In genomic region chr12:88490881-88491280, GRCm38 (mm10) we compare ENCODE assay signal across 19 mouse cellular contexts.
A peak's percentile ranks its signal among the peaks of the same experiment; 100 is the strongest.
DNase-seq lines count a peak whose midpoint lies in the region; ATAC-seq and TF ChIP-seq lines count a peak whose summit lies in the region.
"Had no signal": no experiment of that assay in that cellular context is flagged by ENCODE, and none has a peak within 500 bp of the region (broad histone marks: within the 10 kb centered on the region; RNA-seq: fewer than 3 reads in every experiment).

No protein-coding gene starts in this region.

- H3K27me3 ChIP-seq in Patski, result no peaks in the 10 kb centered on the region
- H3K27me3 ChIP-seq: embryonic facial prominence, embryonic 13.5 days; forebrain, embryonic 12.5 days; heart, embryonic 12.5 days; hindbrain, embryonic 12.5 days had no signal

- no peak for TF ChIP-seq CTCF in Patski (IDR thresholded peaks at IDR 0.05)

- peak; percentile 96 for ATAC-seq in Patski
- ATAC-seq: forebrain, embryonic 16.5 days; hindbrain, postnatal 0 days had no signal

- CTCF ChIA-PET in Patski (lab: Charles Lee), result no interaction called here

- POLR2A ChIA-PET in Patski (lab: Charles Lee), result no interaction called here

- in situ Hi-C loops in Patski (cut with MboI; ENCODE audit: low pct_unique_long_range_greater_than_20kb), result no loop called here

- DNase-seq in Muller cell, postnatal 12 days (ENCODE audit: inconsistent ontology term), result peak; percentile 76
- DNase-seq in Patski (ENCODE audit: low read depth, low spot score), result peak; percentile 46
- DNase-seq in kidney, adult 9 months, result peak; percentile 85
- peak; percentile 18 for DNase-seq in kidney, postnatal 10 days
- DNase-seq in thymus, postnatal 14 days, result no peak
- no peak for DNase-seq in right cerebral cortex, adult 2 months (ENCODE audit: low spot score in 2 of 2)
- no peak for DNase-seq in frontal cortex, adult 2 months (ENCODE audit: extremely low spot score in 1 of 2, low spot score in 1 of 2)
- DNase-seq: adrenal gland, postnatal 14 days; cerebellum, adult 18-20 months; cerebellum, adult 9-11 months; cerebellum, postnatal 36 days; gastrocnemius, postnatal 14 days; heart, postnatal 36 days had no signal

Comparison
In these comparisons a context has a peak if more than half of its experiments do, and no peak if none do; other contexts are left out.
1. DNase-seq: peak in Muller cell, postnatal 12 days (single experiment), Patski (single experiment), kidney, adult 9 months (single experiment) and kidney, postnatal 10 days (single experiment); none in thymus, postnatal 14 days (single experiment), right cerebral cortex, adult 2 months (0 of 2) and frontal cortex, adult 2 months (0 of 2).